Mouse (Mus musculus) urinary bladder, postnatal 25 days (tissue): Measurements from ENCODE around the gene Timeless.
"Not testable (repeated sequence)": the region's sequence is repeated elsewhere in the genome, so short reads cannot be mapped to it uniquely, and the experiment has no call there.

Experiments used
- DNase-seq: peaks from one replicate; pipeline ENCODE4 v3.0.0; 2022; ENCODE audit warnings: low spot score

Timeless gene

DNA sequence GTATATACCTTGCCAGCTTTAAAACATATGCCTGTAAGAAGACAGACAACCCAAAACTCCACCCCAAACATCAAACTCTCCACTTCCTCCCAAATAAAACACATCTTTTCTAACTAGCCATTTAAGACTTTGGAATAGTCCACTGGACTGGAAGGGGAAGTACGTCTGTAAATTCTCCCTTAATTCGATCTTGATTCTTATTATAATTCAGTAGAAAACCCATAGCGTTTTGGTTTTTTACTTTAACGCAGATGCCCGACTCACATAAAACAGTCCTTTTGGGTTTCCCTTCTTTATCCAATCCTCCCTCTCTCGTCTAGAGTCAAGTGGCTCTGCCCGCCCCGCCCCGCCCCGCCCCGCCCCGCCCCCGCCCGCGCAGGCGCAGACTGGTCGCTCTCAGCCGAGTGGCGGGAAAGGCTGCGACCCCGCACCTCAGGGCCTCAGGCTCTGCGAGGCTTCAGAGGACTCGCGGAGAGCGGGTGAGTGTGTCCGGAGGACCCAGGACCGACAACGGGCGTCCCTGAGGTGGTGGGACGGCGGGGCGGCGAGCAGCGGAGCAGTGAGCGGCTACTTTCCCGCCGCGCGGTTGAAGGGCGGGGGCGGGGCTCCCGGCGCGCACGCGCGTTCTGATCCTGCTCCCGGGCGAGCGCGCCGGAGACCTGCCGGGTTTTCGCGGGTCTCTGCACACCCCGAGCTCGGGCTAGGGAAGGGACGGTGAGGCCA lies at the start of gene Timeless:
TSS of gene Timeless (plus strand) at position 369 of the 723 bp plus-strand sequence.
- peak; percentile 89 for DNase-seq

DNA sequence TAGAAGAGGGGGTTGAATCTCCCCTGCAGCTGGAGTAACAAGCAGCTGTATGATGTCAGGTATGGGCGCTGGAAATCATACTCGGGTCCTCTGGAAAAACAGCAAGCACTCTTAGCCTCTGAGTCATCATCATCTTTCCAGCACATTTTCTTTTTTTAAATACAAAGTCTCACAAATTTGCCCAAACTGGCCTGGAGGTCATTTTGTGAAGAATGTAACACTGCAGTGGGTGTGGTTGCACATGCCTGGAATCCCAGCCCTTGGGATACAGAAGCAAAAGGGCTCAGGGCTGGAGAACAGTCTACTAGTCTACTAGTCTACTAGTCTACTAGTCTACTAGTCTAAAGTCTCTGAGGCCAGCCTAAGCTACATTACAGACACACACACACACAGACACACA lies 47.6 kb upstream of the Timeless start:
- DNase-seq, result no peak

DNA sequence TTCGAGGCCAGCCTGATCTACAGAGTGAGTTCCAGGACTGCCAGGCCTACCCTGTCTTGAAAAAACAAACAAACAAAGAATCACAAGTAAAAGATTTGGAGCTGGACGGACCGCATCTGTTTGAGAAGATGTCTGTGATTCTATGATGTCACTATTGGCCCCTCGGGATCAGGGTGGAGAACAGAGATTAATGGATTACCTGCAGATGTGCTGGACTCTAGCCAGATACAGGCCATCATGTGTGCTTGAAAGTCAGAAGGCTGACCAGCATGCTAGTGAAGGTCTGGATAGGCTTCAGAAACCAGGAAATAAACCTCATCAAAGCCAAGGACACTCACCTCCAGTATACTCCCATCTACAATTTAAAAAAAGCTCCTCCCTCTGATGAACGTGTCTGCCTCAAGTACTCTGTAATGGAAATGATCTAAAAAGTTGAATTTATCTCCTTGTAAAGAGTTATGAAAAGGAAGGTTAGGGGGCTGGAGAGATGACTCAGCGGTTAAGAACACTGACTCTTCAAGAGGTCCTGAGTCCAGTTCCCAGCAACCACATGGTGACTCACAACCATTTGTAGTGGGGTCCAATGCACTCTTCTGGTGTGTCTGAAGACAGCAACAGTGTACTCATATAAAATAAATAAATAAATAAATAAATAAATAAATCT lies 46.5 kb upstream of the Timeless start:
- DNase-seq, result no peak

DNA sequence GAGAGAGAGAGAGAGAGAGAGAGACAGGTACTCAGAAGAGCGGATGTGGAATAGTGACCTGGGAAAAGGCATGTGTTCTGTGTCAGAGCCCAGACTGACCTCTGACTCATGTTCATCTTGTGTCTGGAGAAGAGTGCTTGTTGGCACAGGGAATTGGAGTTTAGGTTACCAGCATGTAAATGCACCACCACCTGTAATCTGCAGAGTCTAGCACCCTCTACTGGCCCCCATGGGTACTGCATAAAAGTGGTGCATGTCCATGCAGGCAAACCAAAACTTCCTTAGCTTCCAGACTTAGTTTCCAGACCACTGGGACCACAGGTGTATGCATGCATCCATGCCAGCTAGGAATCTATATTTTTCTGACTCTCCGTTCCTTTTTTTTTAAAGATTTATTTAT lies 45.9 kb upstream of the Timeless start:
- peak; percentile 76 for DNase-seq

DNA sequence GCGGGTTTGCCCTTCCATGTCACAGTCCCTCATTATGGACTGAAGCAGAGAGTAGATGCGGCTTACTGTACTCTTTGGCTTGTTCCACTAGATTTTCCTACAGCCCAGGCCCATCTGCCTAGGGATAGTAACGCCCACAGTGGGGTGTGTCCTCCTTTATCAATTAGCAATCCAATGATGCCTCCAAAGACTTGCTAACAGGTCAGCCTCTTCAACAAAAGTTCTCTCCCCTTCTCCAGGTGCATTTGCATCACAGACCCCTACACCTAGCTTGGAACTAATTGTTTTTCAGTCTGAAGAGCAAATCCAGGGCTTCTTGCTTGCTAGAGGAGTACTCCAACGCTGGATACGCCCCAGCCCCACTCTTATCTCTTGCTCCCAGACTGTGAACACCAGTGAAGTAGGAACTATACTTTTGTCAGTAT lies 44.7 kb upstream of the Timeless start:
- no peak for DNase-seq

DNA sequence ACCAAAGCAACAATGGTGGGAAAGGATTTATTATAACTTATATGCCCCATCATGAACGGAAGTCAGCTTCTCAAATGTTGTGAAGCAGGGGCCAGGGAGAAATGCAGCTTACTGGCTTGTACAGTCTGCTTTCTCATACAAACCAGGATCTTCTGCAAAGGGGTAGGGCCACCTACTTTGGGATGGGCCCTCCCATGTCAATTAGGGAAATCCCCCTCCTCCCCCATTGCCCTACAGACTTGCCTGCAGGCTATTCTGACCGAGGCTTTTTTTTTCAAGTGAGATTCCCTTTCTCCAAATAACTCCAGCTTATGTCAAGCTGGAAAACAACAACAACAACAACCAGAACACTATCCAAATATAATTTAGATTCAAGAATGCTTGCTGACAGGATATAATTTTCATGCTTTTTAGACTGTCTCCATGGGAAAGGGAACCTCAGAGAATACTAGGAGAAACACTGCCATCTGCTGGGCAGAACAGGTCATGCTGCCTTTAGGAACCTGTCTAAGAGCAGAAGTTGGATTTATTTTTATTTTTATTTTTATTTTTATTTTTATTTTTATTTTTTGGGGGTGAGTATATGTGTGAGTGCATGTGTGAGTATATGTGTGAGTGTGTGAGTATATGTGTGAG lies 43.5 kb upstream of the Timeless start:
- peak; percentile 68 for DNase-seq

DNA sequence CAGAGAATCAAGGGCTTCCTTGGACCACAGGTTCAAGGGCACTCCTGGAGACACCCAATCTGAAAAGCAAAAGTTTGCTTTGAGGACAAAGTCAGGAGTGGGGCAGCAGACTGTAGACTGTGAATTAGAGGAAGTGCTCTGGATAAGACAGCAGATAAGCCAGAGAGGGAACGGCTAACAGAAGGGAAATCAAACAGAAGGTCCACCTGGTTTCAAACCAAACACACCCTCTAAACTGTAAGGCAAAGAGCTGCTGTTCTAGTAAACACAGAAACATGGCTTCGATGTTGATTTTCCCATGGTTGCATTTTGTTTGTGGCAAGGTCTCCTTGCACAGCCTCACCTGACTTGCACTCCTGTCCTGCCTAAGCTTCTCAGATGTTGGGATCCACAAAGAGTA lies 40.4 kb upstream of the Timeless start:
- no peak for DNase-seq

DNA sequence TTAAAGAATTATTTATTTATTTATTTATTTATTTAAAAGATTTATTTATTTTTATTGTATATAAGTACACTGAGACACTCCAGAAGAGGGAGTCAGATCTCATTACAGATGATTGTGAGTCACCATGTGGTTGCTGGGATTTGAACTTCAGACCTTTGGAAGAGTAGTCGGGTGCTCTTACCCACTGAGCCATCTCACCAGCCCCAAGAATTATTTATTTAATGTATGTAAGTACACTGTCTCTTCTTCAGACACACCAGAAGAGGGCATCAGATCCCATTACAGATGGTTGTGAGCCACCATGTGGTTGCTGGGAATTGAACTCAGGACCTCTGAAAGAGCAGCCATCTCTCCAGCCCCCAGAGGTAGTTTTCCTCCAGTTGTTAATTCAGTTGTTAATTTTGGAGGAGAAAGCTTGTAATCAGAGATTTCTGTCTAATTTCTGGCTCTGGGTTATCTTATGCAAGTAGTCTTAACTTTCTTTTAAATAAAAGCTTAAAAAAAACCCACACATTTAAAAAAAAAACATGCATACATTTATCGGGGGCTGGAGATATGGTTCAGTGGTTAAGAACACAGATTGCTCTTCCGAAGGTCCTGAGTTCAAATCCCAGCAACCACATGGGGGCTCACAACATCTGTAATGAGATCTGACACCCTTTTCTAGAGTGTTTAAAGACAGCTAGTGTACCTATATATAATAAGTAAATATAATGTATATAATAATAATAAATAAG lies 39.7 kb upstream of the Timeless start:
- DNase-seq, result not testable (repeated sequence)

DNA sequence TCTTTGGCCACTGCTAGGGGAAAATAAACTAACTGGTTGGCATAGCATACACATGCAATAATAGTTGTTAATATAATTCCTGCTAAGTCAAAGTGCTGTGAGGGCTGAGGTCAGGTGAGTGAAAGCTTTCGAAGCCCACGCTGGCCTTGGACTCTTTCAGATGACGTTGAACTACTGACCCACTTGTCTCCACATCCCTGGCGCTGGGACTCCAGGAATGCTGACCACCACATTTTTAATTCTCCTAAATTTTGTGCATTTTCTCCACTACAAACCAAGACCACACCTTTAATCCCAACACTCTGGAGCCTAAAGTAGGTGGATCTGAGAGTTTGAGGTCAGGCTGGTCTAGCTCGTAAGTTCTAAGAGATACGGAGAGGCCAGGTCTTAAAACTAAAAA lies 38.8 kb upstream of the Timeless start:
- DNase-seq, result no peak

DNA sequence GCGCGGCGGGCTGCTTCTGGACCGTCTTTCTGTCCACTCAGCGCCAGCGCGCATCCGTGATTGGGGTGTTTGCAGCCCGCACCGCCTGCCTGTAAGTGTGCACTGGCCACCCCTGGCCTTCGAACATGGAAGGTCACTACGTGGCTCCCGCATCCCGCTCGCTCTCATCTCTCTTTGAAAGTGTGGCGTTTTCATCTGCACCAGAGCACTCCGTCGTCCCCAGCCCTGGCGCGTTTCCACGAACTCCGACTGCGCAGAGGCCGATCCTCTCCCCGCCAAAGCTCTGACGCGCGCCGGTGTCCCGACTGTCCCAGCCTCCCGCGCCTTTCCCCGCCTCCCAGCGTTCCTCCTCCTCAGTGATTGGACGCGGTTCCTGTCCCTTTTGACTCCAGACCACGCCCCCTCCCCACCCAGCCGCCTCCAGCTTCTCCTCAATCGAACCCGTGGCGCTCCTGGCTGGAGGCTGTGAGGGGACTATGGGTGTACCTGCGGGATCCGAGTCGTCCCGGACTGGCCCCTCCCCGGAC lies 37.8 kb upstream of the Timeless start, which contains the start of gene Gls2:
TSS of gene Gls2 (plus strand) at position 434 of the 527 bp plus-strand sequence.
- peak; percentile 95 for DNase-seq

DNA sequence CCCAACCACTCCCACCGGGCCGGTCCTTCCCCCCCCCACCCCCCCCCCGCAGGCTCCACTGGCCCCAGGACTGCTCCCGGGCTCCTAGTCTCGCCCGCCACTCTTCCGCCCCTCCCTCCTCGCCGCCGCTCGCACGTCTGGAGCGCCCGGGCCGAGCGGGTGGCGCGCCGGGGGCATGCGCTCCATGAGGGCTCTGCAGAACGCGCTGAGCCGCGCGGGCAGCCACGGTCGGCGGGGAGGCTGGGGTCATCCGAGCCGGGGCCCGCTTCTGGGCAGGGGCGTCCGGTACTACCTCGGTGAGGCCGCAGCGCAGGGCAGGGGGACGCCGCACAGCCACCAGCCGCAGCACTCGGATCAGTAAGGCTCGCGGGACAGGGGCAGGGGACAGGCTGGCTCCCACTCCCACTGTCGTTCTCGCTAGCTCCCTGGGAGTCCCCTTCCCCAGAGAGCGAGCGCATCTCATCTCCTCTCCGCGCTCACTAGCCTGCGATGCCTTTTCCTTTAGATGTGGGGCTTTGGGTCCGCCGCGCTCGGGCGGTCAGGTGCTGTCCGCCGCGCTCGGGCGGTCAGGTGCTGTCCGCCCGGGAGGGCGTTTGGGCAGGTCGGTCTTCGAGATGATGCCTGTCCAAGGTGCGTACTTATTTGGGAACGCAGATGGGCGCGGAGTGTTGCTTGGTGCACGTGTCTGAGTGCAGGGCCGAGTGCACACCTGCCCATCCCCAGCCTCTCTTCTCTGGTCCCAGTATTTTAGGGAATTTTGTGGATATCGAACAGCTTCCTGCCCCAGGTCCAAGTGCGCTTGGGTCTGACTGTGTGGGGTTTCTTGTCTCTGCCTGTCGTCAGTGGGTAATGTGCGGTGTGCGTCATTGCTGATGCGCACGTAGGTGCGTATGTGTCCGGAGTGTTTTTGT lies 37.1 kb upstream of the Timeless start:
- DNase-seq, result peak; percentile 36

DNA sequence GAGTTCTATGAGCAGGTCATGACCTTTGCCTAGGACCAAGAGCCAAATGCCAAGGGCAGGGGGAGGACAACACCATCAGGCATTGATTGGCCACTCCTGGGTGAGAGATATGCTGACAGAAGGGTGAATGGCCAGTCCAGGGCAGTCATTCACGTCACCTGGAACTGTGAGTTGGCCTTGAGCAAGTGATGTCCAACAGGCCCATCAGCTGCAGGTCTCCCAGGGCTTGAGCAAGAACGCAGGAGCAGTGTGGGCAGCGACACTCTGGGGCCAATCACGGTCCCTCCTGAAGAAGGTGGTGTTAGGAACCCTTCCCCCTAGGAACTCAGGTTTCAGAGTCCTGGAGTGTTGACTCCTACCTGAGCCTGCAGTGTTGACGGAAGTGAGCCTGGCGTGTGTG lies 30.0 kb upstream of the Timeless start:
- DNase-seq, result no peak

DNA sequence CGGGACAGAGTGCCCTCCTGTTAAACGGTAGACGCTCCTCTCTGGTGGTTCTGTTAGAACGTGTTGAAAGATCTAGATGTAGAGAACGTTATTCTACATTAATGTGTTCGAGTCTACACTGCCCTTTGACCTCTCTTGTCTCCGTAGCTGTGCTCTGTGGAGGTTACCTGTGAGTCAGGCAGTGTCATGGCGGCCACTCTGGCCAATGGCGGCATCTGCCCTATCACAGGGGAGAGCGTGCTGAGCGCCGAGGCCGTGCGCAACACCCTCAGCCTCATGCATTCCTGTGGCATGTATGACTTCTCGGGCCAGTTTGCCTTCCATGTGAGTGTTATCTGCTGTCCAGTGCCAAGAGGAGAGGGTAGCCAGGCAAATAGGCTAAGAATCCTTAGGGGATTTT lies 26.9 kb upstream of the Timeless start:
- no peak for DNase-seq

DNA sequence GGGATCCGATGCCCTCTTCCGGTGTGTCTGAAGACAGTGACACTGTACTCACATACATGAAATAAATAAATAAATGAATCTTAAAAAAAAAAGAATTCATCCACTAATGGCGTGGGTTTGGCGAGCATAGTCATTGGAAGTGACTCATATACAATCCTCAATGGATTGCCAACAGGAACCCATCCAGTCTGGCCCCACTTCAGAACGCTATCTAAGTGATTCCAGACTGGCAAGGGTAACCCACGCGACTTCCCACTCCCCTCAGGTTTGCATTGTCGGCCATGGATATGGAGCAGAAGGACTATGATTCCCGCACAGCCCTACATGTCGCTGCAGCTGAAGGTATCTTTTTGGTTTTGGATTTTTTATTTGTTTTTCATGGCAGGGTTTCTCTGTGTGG lies 23.5 kb upstream of the Timeless start:
- DNase-seq, result no peak

DNA sequence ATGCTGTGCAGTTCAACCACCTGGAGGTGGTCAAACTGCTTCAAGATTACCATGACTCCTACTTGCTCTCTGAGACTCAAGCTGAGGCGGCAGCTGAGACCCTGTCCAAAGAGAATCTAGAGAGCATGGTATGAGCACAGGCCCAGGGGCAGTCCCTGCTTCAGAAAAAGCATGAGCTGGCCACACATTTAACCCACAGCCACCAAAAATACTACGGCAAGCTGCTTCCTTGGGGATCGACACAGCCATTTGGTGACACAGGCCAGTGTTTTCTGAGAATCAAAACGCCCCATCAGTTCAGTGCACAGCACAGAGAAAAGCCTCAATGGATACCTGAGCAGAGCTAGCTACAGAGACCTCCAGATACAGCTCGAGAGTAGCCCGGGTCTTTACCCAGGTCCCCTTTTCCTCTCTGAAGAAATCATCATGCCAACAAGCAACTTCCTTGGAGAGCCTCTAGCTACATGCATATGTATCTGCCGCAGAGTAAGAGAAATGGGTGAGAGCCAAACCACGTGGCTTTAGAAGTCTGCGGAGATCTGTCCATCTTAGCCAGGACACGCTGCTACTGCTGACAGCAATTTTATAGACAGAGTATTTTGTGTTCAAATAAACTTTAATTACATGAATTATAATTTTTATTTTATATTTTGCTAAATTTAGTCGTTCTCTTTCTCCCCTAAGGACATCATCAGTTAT lies 22.4 kb upstream of the Timeless start:
- no peak for DNase-seq

DNA sequence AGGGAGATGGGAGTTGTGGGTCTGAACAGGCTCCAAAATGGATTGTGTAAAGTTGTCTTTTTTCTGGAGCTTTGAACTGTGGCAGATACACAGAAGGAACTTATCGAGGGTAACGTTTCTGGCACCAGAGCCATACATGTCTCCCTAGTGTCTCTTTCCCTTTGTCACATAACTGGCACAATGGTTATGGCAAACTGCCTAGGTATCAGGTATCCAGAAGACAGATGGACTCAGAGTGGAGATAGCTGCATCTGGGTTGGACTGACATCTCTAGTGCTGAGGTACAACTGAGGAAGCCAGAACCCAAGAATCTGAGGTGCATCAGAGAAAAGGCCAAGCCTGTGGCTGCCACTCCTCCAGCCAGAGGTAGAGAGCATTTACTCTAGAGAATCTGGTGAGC lies 21.7 kb upstream of the Timeless start:
- DNase-seq, result no peak

DNA sequence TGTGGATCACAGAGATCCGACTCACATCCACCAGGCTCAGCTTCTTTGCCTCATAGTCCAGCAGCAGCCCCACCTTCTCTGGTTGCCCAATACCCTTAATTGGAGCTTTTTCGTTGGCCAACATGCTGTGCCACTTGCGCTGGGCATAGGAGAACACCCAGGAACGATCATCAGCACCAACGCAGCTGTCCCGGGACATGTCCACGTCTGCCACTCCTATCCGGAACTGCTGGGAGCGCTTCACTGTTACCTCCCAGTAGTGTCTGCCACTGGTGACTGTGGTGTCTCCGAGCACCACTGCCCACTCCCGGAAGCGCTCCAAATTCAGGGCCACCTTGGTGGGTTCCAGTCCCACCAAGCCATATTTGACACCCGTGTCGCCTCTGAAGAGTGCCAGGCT lies 20.9 kb upstream of the Timeless start:
- DNase-seq, result peak; percentile 16

DNA sequence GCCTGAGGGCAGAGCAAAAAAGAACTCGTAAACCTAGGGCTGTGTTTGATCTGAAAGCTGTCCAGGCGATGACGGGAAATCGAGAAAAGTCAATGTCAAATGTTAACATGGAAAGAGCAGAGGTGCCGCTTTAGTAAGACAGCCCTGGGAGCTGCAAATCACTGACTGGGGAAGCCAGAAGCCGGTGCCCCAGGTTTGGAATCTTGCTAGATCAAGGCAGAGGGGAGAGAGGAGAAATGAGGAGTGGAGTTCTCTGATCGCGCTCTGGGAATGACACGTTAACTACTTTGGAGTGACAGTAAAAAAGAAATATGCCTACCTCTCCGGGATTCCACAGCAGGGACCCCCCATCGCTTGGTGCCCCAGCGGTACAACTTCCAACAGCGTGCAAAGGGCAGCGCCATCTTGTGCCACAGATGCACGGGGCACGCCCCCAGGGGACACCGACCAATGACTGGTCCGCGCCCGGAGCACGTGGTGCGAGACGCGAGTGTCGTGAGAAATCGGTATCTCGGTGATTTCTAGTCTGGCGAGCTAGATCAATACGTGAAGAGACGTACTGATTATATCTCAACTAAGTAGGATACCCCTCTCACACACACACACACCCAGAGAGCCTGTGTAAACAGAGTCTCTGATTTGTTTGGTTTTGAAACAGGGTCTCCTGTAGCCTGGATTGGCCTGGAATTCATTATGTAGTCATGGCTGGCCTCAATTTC lies 20.3 kb upstream of the Timeless start, which contains the start of gene Spryd4:
TSS of gene Spryd4 (minus strand) at position 418 of the 719 bp plus-strand sequence.
- peak; percentile 87 for DNase-seq

DNA sequence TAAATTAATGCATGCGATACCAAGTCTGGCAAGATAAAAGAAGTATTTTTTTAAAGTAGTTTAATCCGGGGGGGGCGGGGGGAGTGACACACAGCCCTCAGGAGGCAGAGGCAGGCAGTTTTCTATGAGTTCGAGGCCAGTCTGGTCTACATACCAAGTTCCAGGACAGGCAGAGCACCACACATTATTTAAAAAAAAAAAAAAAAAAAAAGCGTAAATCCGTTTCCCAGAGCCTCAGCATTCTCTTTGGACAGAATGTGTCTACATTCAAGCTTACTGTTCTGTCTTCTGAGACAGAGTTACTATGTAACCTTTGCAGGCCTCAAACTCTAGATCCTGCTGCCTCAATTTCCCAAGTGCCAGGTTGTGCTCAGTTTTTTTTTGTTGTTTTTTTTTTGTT lies 19.7 kb upstream of the Timeless start:
- no peak for DNase-seq

DNA sequence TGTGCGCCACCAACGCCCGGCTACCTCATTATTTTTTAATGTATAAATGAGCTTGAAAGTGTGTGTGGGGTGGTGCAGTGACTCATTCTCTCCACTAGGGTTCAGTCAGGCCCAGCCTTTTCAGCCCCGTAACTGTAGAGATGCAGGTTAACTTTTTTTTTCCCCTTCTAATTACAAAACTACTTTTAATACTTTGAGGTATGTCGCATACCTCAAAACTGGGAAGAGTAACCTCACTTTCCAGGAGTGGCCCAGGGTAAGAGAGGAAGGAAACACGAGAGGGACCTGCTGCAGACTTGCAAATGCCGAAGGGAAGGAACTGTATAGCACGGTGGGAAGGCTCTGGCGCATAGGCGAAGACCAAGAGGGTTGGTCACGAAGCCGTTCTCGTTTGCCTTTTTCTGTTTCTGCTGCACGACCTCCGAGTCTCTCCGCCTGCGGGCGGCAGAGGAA lies 19.0 kb upstream of the Timeless start:
- DNase-seq, result peak; percentile 35
